Mouse (Mus musculus) thymus, postnatal 14 days (tissue): ENCODE data around the gene Scn2a.
"Not testable (repeated sequence)": the region's sequence is repeated elsewhere in the genome, so short reads cannot be mapped to it uniquely, and the experiment has no call there.

Experiments used
- DNase-seq: peaks from one replicate; pipeline ENCODE4 v3.0.0; 2021

Gene Scn2a

GRCm38 (mm10) chr2:65701175-65701574 lies 80.6 kb downstream of the Scn2a start:
- DNase-seq = no peak

- no peak for DNase-seq
Measured at GRCm38 (mm10) chr2:65722219-65722800, 101.7 kb downstream of the Scn2a start.

GRCm38 (mm10) chr2:65745400-65745799 lies 124.8 kb downstream of the Scn2a start:
- DNase-seq = no peak

- DNase-seq = no peak
Measured at GRCm38 (mm10) chr2:65782442-65782841, 161.9 kb downstream of the Scn2a start.

GRCm38 (mm10) chr2:65783392-65783791 lies 162.8 kb downstream of the Scn2a start:
- no peak for DNase-seq

GRCm38 (mm10) chr2:65792516-65792915 lies 171.9 kb downstream of the Scn2a start:
- no peak for DNase-seq

- no peak for DNase-seq
Measured at GRCm38 (mm10) chr2:65793593-65793992, 173.0 kb downstream of the Scn2a start.

- no peak for DNase-seq
Measured at GRCm38 (mm10) chr2:65801054-65801709, 180.6 kb downstream of the Scn2a start.

GRCm38 (mm10) chr2:65806556-65806955 lies 186.0 kb downstream of the Scn2a start:
- DNase-seq = no peak

GRCm38 (mm10) chr2:65811203-65811602 lies 190.6 kb downstream of the Scn2a start:
- DNase-seq = not testable (repeated sequence)
